Mouse (Mus musculus) heart, adult 18-20 months (tissue): ENCODE measurements at regions not wholly inside any gene's neighbourhood (a gene's known extent, or its start where the extent isn't known, plus 50 kb on each side); places are given as distances from the start of the nearest gene placed in this dataset.
"Not testable (repeated sequence)": the region's sequence is repeated elsewhere in the genome, so short reads cannot be mapped to it uniquely, and the experiment has no call there.

Experiments
- DNase-seq, 2 experiments: peaks; one replicate each; pipeline ENCODE4 v3.0.0; 2021 to 2022; ENCODE audit warnings: mixed read lengths in 1 of 2

- DNase-seq = no peak
Measured at GRCm38 (mm10) chr5:133935451-133935850, 164.1 kb upstream of the Castor2 start.

GRCm38 (mm10) chr5:133935006-133935405 is 164.5 kb upstream of the Castor2 start:
- DNase-seq = no peak

DNA sequence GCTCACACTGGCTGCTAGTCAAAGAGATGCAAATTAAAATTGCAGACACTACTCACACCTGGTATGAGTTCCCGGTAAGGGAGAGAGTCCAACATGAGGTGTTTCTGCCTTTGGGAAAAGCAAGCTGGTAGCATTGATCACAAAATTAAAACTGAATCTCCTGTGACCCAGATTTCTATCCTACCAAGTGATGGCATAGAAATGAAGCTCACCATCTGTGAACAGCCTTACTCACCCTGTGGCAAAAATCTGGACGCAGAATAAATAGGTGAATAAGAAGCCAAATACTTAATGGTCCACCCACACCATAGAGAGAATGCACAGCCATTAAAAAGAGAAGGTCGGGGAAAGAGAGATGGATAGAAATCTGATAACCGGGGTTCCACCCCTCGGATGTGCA is 169.4 kb upstream of the Castor2 start:
- DNase-seq = no peak

GRCm38 (mm10) chr5:133927054-133927453 is 172.5 kb upstream of the Castor2 start:
- no peak for DNase-seq

- no peak for DNase-seq
Measured at GRCm38 (mm10) chr5:133925184-133925900, 174.2 kb upstream of the Castor2 start.

- DNase-seq = no peak
Measured at GRCm38 (mm10) chr5:133922181-133922580, 177.3 kb upstream of the Castor2 start.

DNA sequence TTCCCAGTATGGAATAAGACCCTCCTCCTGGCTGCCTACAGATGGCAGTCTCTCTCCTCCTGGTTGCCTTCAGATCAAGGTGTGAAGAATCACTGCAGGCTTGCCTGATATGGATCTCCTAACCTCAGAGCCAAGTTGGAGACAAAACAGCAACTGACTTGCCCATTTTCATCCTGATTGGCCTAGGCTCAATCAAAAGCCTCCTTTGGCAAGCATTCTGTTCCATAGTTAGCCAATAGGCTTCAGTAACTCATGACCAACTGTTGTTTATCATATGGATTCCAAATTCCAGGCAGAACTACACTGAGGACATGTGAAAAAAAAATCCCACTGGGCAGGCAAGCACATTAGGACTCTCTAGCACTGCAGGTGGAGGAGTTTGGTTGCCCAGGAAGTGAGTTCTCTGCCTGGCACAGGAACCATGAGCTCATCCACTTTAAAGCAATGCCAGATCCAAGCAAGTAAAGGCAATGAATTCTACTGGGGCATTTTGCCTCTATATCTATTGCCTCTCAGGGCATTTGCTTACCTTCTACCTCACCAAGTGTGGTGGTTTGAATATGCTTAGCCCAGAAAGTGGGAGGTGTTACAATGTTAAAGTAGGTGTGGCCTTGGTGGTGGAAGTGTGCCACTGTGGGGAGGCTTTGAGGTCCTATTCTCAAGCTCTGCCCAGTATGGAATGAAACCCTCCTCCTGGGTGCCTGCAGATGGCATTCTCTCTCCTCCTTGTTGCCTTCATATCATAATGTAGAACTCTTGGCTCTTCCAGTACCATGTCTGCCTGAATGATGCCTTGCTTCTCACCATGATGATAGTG is 183.6 kb upstream of the Castor2 start:
- no peak for DNase-seq

GRCm38 (mm10) chr5:133907442-133907841 is 192.1 kb upstream of the Castor2 start:
- no peak for DNase-seq

DNA sequence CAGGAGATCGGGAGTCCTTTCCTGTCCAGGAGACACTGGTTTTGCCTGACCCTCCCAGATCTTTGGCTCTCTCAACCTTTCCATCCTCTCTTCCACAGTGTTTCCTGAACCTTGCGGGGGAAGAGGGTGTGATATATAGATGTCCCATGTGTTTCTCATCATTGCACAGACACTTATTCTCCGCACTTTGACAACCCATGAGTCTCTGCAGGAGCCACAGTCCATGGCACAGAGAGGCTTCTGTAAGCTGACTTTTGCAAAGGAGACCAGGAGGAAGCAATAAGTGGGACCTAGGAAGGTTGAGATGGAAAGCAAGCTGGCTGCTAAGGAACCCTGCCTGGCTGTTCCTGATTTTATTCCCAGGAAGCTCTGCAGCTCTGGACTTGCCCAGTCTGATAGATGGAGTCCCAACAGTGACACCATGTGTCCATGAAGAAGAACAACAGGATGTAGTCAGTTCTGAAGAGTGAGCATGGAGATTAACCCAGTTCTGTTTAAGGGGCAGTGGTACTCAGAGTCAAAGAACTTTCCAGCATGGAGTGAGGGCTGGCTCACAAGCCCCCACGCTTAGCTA is 201.4 kb upstream of the Castor2 start:
- DNase-seq = peak in 1 of 2 experiments; percentile 7

GRCm38 (mm10) chr5:133890728-133891127 is 208.8 kb upstream of the Castor2 start:
- no peak for DNase-seq

DNA sequence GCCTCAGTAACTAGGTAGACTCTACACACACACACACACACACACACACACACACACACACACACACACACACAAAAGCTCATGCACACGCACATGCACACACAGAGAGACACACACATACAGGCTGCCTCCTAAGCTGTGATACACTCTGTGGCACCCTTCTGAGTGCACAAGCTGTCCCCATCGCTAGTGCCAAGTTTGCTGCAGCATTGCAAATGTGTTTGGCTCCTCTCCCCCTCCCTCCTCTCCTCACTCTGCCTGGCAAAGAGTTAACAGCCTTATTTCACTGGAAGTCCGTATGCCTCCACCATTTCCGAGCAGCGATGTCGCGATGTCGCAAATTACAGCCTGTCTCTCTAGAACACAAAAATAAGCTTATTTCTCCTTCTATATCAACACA is 209.7 kb upstream of the Castor2 start:
- DNase-seq = no peak

DNA sequence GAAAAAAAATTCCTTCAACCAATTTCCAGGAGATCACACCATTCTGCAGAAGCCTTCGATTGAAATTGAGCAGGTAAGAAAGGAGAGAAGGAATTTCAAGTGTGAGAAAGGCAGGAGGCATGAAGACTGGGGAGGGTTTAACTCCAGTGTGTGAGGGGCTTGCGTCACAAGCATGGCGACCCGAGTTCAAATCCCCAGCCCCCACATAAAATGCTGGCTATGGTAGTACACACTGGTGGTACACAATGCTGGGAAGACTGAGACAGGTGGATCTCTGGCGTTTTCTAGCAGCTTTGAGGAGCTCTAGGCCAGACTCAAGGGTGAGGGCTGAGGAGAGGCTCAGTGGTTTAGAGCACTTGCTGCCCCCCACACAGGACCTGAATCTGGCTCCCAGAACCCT is 214.0 kb upstream of the Castor2 start:
- no peak for DNase-seq

GRCm38 (mm10) chr5:133885016-133885415 is 214.5 kb upstream of the Castor2 start:
- DNase-seq = peak; percentile 14 to 15

DNA sequence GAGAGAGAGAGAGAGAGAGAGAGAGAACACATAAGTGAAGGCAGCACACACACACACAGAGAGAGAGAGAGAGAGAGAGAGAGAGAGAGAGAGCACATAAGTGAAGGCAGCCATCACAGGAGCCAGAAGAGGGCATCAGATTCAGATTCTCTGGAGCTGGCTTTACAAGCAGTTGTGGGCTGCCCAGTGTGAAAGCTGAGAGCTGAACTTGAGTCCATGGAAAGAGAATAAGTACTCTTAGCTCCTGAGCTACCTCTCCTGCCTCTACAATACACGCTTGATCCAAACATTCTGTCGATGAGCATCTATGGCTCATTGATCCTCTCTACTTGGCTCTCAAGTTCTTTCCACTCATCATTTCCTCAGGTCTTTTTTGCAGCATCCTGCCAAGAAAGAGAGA is 214.9 kb upstream of the Castor2 start:
- DNase-seq = no peak

DNA sequence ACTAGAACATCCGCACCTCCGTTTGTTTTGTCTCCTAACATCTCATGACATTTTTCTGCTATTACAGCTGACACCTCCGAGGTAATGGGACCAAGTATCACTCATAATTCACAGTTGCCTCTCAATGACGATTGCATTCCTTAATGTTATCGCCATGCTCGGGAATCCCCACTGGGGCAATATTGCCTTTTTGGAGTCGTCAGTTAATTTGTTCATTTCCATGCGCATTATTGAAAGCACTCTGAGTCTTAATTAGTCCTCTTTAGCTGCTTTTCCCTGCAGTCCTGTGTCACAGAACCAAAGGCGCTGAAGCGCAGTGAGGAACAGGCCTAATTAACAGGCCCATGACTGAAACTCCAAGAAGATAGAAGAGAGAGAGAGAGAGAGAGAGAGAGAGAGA is 255.0 kb upstream of the Castor2 start:
- no peak for DNase-seq

GRCm38 (mm10) chr5:133842059-133842706 is 257.3 kb upstream of the Castor2 start:
- DNase-seq = not testable (repeated sequence)

GRCm38 (mm10) chr5:133838286-133838685 is 261.2 kb upstream of the Castor2 start:
- DNase-seq = no peak

- no peak for DNase-seq
Measured at GRCm38 (mm10) chr5:133833217-133833616, 266.3 kb upstream of the Castor2 start.

DNA sequence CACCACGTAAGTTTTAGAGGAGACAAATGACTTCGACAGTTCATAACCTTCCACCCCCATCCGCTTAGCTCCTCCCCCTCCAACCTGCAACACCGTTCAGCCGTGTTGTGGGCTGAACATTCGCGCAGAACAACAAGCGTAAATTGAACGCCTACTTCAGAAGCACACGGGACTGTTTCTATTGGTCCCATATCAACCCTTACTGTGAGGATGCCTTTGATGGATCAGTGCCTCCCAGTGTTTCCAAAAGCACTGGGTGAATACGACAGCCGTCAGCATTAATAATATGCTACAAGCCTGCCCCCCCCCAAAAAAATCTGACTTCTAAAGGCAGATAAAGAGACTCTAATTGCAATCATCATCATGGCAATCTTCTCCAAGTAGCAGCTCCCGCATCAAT is 271.3 kb upstream of the Castor2 start:
- DNase-seq = no peak

- DNase-seq = no peak
Measured at GRCm38 (mm10) chr5:133823871-133824270, 275.6 kb upstream of the Castor2 start.

DNA sequence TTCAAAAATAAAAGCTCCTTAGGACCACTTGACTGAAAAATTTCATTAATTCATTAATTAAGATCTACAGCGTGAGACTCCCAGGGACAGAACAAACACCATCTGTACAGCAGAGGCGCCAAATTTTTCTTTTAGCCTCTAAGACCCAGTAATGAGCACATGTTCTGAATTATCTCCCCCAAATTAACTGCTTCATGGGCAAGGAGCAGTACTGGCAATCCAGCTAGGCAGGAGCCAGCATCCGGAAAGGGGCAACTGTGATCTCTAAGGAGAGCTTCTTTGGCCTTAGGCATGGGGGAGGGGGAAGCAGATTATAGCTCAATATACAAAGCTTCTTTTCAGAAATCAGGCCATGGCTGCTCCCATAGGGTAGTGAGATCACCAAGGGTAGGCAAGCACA is 278.2 kb upstream of the Castor2 start:
- no peak for DNase-seq

GRCm38 (mm10) chr5:133815462-133815861 is 284.0 kb upstream of the Castor2 start:
- DNase-seq = peak in 1 of 2 experiments; percentile 2

GRCm38 (mm10) chr5:133814436-133814835 is 285.1 kb upstream of the Castor2 start:
- no peak for DNase-seq
